Comparison of ENCODE assay signal across 7 mouse cellular contexts in the genomic region with DNA sequence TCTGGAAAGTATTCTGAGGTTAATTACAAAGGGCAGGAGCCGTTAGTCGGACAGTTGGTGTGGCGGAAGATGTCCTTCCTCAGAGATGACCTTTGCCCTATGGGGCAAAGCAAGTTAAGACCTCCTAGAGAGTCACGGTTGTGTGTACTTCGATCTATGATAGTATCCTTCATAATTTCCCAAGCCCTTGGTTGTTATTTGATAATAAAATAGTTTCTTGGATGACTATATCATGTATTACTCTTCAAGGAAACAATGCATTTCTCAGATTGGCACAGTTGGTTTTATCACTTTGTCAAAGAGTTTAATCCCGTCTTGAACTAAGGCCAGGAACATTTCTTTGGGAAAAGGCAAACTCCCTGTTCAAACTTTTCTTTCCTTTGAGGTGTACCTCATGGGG. TPM values are rescaled to one million over a fixed set of nuclear protein-coding genes. Genes with fewer than 3 reads are reported as not detected.
DNase-seq lines count a peak whose midpoint lies in the region; ATAC-seq and TF ChIP-seq lines count a peak whose summit lies in the region.

TSS of gene Rdh11 (minus strand) at position 101 of the 400 bp plus-strand sequence.

- peak within 1 kb of the TSS; percentile 65 for H3K4me3 ChIP-seq in lung, adult 2 months (replicated peaks; ENCODE audit: extremely low read depth, low read depth, low read length)
- H3K4me3 ChIP-seq in brown adipose tissue, adult 24 weeks (ENCODE audit: insufficient read depth, low read depth, low read length) = peak within 1 kb of the TSS; percentile 65
- H3K4me3 ChIP-seq in hindbrain, embryonic 14.5 days (replicated peaks; ENCODE audit: low read length) = peak within 1 kb of the TSS; percentile 48
- peak within 1 kb of the TSS; percentile 68 for H3K4me3 ChIP-seq in liver, embryonic 16.5 days (ENCODE audit: low read depth, low read length)

- peaks cover 10% of the 10 kb centered on the region for H3K36me3 ChIP-seq in hindbrain, embryonic 14.5 days (replicated peaks; ENCODE audit: control insufficient read depth, insufficient read depth)
- H3K36me3 ChIP-seq in liver, embryonic 16.5 days (ENCODE audit: control insufficient read depth, insufficient read depth) = peaks cover 5% of the 10 kb centered on the region; the same call in 1 of the 2 replicates

- TF ChIP-seq POLR2A in lung, adult 2 months (IDR thresholded peaks at IDR 0.05; ENCODE audit: borderline replicate concordance, extremely low read depth, low read depth, low read length) = no peak

- no peaks in the 10 kb centered on the region for H3K9me3 ChIP-seq in hindbrain, embryonic 14.5 days (ENCODE audit: control insufficient read depth, low read length)
- no peaks in the 10 kb centered on the region for H3K9me3 ChIP-seq in liver, embryonic 16.5 days (replicated peaks; ENCODE audit: control insufficient read depth, low read length)

- H3K27me3 ChIP-seq in hindbrain, embryonic 14.5 days (ENCODE audit: control insufficient read depth, insufficient read depth, low read length) = no peaks in the 10 kb centered on the region
- no peaks in the 10 kb centered on the region for H3K27me3 ChIP-seq in liver, embryonic 16.5 days (ENCODE audit: control insufficient read depth, insufficient read depth, low read depth, low read length)

- peak within 1 kb of the TSS; percentile 58 for H3K9ac ChIP-seq in hindbrain, embryonic 14.5 days
- peak within 1 kb of the TSS; percentile 71 for H3K9ac ChIP-seq in liver, embryonic 16.5 days (ENCODE audit: low read depth, low read length)

- no peak for TF ChIP-seq CTCF in lung, adult 2 months (IDR thresholded peaks at IDR 0.05; ENCODE audit: insufficient read depth, low read length)

- DNase-seq in lung, adult 2 months = no peak
- DNase-seq in lung, postnatal 36 days = no peak
- no peak for DNase-seq in hindbrain, embryonic 14.5 days (ENCODE audit: low spot score)
- DNase-seq in gastrocnemius, postnatal 14 days = no peak
- no peak for DNase-seq in embryo, embryonic 9.5 days (ENCODE audit: extremely low spot score)

- intact Hi-C loops in gastrocnemius, postnatal 14 days (cut with DNase I; ENCODE audit: low total_unique reads) = no loop called here

- 64% methylated on average over 6 of the region's 6 CpGs for WGBS in lung, adult 2 months
- 61% methylated on average over 6 of the region's 6 CpGs for WGBS in hindbrain, embryonic 14.5 days
- WGBS in liver, embryonic 16.5 days (ENCODE audit: insufficient replicate concordance) = 60% methylated on average over 6 of the region's 6 CpGs

- no peak within 1 kb of the TSS for H3K27ac ChIP-seq in brown adipose tissue, adult 24 weeks (replicated peaks; ENCODE audit: low read depth, low read length)
- peak within 1 kb of the TSS; percentile 78 for H3K27ac ChIP-seq in hindbrain, embryonic 14.5 days
- peak within 1 kb of the TSS; percentile 71 for H3K27ac ChIP-seq in liver, embryonic 16.5 days (ENCODE audit: low read length)

- no peak for ATAC-seq in hindbrain, embryonic 14.5 days (ENCODE audit: low FRiP score)
- ATAC-seq in liver, embryonic 16.5 days (ENCODE audit: low read depth) = no peak

- peaks cover 6% of the 10 kb centered on the region; the same call in 1 of the 2 replicates for H3K4me1 ChIP-seq in lung, adult 2 months (ENCODE audit: control insufficient read depth, insufficient read depth, low read length)
- H3K4me1 ChIP-seq in brown adipose tissue, adult 24 weeks (ENCODE audit: control insufficient read depth, insufficient read depth, insufficient read length, low read length) = peaks cover 6% of the 10 kb centered on the region; the same call in 1 of the 2 replicates
- H3K4me1 ChIP-seq in hindbrain, embryonic 14.5 days (replicated peaks; ENCODE audit: control insufficient read depth, insufficient read depth, low read length) = peaks cover 15% of the 10 kb centered on the region
- peaks cover 15% of the 10 kb centered on the region for H3K4me1 ChIP-seq in liver, embryonic 16.5 days (ENCODE audit: control insufficient read depth, low read depth, low read length)

- H3K4me2 ChIP-seq in hindbrain, embryonic 14.5 days (replicated peaks) = peak within 1 kb of the TSS; percentile 80
- peak within 1 kb of the TSS; percentile 95 for H3K4me2 ChIP-seq in liver, embryonic 16.5 days (ENCODE audit: low read depth, low read length)

RNA-seq across cellular contexts. Expression of gene Rdh11, which starts in this region (rescaled TPM):
- polyA plus RNA-seq in lung, adult 2 months (2012; rRNA removed) = 7.0 and 10.0 TPM in 2 replicates
- polyA plus RNA-seq in brown adipose tissue, adult 24 weeks (2012; ENCODE audit: insufficient read depth, insufficient read length, missing spikeins) = 7.7 and 9.4 TPM in 2 replicates
- polyA plus RNA-seq in hindbrain, embryonic 14.5 days (2014; fragmentation: Nextera tagmentation; extraction: Ambion mirVana) = 37.5 and 42.3 TPM in 2 replicates
- polyA plus RNA-seq in liver, embryonic 16.5 days (2015; fragmentation: Nextera tagmentation; extraction: Ambion mirVana) = 23.2 and 24.7 TPM in 2 replicates
- total RNA-seq in gastrocnemius, postnatal 14 days (2021) = 1 to 10 TPM; 3.1 to 3.3 TPM
